Mouse (Mus musculus): ENCODE measurements around the gene Cdkl3. TPM values are rescaled to one million over a fixed set of nuclear protein-coding genes. Genes with fewer than 3 reads are reported as not detected.
A peak's percentile ranks its signal among the peaks of the same experiment; 100 is the strongest.

Gene Cdkl3
- polyA plus RNA-seq, 1 experiment from 2014 or later, result 20.4 TPM

- no peak for ATAC-seq
- WGBS, result 82% methylated on average over 4 of the region's 4 CpGs
These were observed 73.9 kb downstream of the Cdkl3 start for GRCm38 (mm10) chr11:52077939-52078338.

GRCm38 (mm10) chr11:52079978-52080377, 76.0 kb downstream of the Cdkl3 start:
- Histone ChIP-seq H3K4me1 (ENCODE audit: control insufficient read depth, insufficient read depth, low read length) (no peaks in the 10 kb centered on the region), H3K4me3 (ENCODE audit: low read depth, low read length) (no peak overlapping the region), H3K9ac (ENCODE audit: low read length) (no peak overlapping the region), H3K27me3 (replicated peaks; ENCODE audit: control insufficient read depth, insufficient read depth, low read length) (no peaks in the 10 kb centered on the region), H3K36me3 (ENCODE audit: control insufficient read depth, insufficient read depth, low read length) (no peaks in the 10 kb centered on the region), H3K27ac (ENCODE audit: low read depth, low read length) (no peak overlapping the region), H3K9me3 (replicated peaks; ENCODE audit: control insufficient read depth, low read length) (no peaks in the 10 kb centered on the region), H3K4me2 (ENCODE audit: low read length) (no peak overlapping the region)
- WGBS, result 9% methylated on average over 5 of the region's 5 CpGs
- DNase-seq (ENCODE audit: low spot score) (peak; percentile 55), ATAC-seq (no peak)

More at GRCm38 (mm10) chr11:52077939-52078338, 73.9 kb downstream of the Cdkl3 start:
- Histone ChIP-seq H3K4me2 (ENCODE audit: low read length) (no peak overlapping the region), H3K4me3 (ENCODE audit: low read depth, low read length) (no peak overlapping the region), H3K27ac (ENCODE audit: low read depth, low read length) (no peak overlapping the region), H3K36me3 (ENCODE audit: control insufficient read depth, insufficient read depth, low read length) (no peaks in the 10 kb centered on the region), H3K4me1 (ENCODE audit: control insufficient read depth, insufficient read depth, low read length) (no peaks in the 10 kb centered on the region), H3K9me3 (replicated peaks; ENCODE audit: control insufficient read depth, low read length) (no peaks in the 10 kb centered on the region), H3K9ac (ENCODE audit: low read length) (no peak overlapping the region), H3K27me3 (replicated peaks; ENCODE audit: control insufficient read depth, insufficient read depth, low read length) (no peaks in the 10 kb centered on the region)
- DNase-seq (ENCODE audit: low spot score), result no peak

GRCm38 (mm10) chr11:52080656-52081055, 76.6 kb downstream of the Cdkl3 start:
- no peak for ATAC-seq
- H3K9me3 ChIP-seq (replicated peaks; ENCODE audit: control insufficient read depth, low read length), result no peaks in the 10 kb centered on the region
- H3K4me3 ChIP-seq (ENCODE audit: low read depth, low read length), result no peak overlapping the region
- peaks cover under 1% of the 10 kb centered on the region for H3K4me1 ChIP-seq (ENCODE audit: control insufficient read depth, insufficient read depth, low read length)
- no peak overlapping the region for H3K4me2 ChIP-seq (ENCODE audit: low read length)
- 90% methylated on average over 2 of the region's 2 CpGs for WGBS
- no peaks in the 10 kb centered on the region for H3K36me3 ChIP-seq (ENCODE audit: control insufficient read depth, insufficient read depth, low read length)
- DNase-seq (ENCODE audit: low spot score), result no peak
- H3K27me3 ChIP-seq (replicated peaks; ENCODE audit: control insufficient read depth, insufficient read depth, low read length), result no peaks in the 10 kb centered on the region
- H3K27ac ChIP-seq (ENCODE audit: low read depth, low read length), result no peak overlapping the region
- no peak overlapping the region for H3K9ac ChIP-seq (ENCODE audit: low read length)

GRCm38 (mm10) chr11:52085857-52086203, 81.8 kb downstream of the Cdkl3 start:
- H3K4me1 ChIP-seq (ENCODE audit: control insufficient read depth, insufficient read depth, low read length), result peaks cover 10% of the 10 kb centered on the region
- ATAC-seq (peak; percentile 61; the same call in 1 of the 2 replicates), DNase-seq (ENCODE audit: low spot score) (peak; percentile 57)
- H3K4me3 ChIP-seq (ENCODE audit: low read depth, low read length), result no peak overlapping the region
- H3K9me3 ChIP-seq (replicated peaks; ENCODE audit: control insufficient read depth, low read length), result no peaks in the 10 kb centered on the region
- no peak overlapping the region for H3K4me2 ChIP-seq (ENCODE audit: low read length)
- no peaks in the 10 kb centered on the region for H3K27me3 ChIP-seq (replicated peaks; ENCODE audit: control insufficient read depth, insufficient read depth, low read length)
- H3K27ac ChIP-seq (ENCODE audit: low read depth, low read length), result peak overlapping the region; percentile 67
- no peaks in the 10 kb centered on the region for H3K36me3 ChIP-seq (ENCODE audit: control insufficient read depth, insufficient read depth, low read length)
- 54% methylated on average over 4 of the region's 4 CpGs for WGBS
- no peak overlapping the region for H3K9ac ChIP-seq (ENCODE audit: low read length)

- Histone ChIP-seq H3K4me3 (ENCODE audit: low read depth, low read length) (no peak overlapping the region), H3K27me3 (replicated peaks; ENCODE audit: control insufficient read depth, insufficient read depth, low read length) (no peaks in the 10 kb centered on the region), H3K36me3 (ENCODE audit: control insufficient read depth, insufficient read depth, low read length) (no peaks in the 10 kb centered on the region), H3K27ac (ENCODE audit: low read depth, low read length) (peak overlapping the region; percentile 67), H3K9ac (ENCODE audit: low read length) (peak overlapping the region; percentile 2; the same call in 1 of the 2 replicates), H3K9me3 (replicated peaks; ENCODE audit: control insufficient read depth, low read length) (no peaks in the 10 kb centered on the region), H3K4me1 (ENCODE audit: control insufficient read depth, insufficient read depth, low read length) (peaks cover 10% of the 10 kb centered on the region), H3K4me2 (ENCODE audit: low read length) (no peak overlapping the region)
- 31% methylated on average over 9 of the region's 9 CpGs for WGBS
- DNase-seq (ENCODE audit: low spot score) (peak; percentile 61), ATAC-seq (peak; percentile 68)
These were observed 82.3 kb downstream of the Cdkl3 start for GRCm38 (mm10) chr11:52086204-52086864.

GRCm38 (mm10) chr11:52089291-52089690, 85.3 kb downstream of the Cdkl3 start:
- H3K9me3 ChIP-seq (replicated peaks; ENCODE audit: control insufficient read depth, low read length), result no peaks in the 10 kb centered on the region
- 73% methylated on average over 8 of the region's 8 CpGs for WGBS
- no peaks in the 10 kb centered on the region for H3K36me3 ChIP-seq (ENCODE audit: control insufficient read depth, insufficient read depth, low read length)
- no peak overlapping the region for H3K9ac ChIP-seq (ENCODE audit: low read length)
- no peak overlapping the region for H3K27ac ChIP-seq (ENCODE audit: low read depth, low read length)
- DNase-seq (ENCODE audit: low spot score) (no peak), ATAC-seq (no peak)
- no peaks in the 10 kb centered on the region for H3K27me3 ChIP-seq (replicated peaks; ENCODE audit: control insufficient read depth, insufficient read depth, low read length)
- peaks cover 10% of the 10 kb centered on the region for H3K4me1 ChIP-seq (ENCODE audit: control insufficient read depth, insufficient read depth, low read length)
- no peak overlapping the region for H3K4me3 ChIP-seq (ENCODE audit: low read depth, low read length)
- no peak overlapping the region for H3K4me2 ChIP-seq (ENCODE audit: low read length)

- no peak for ATAC-seq
- no peak overlapping the region for H3K27ac ChIP-seq (ENCODE audit: low read depth, low read length)
- no peak overlapping the region for H3K4me3 ChIP-seq (ENCODE audit: low read depth, low read length)
- H3K4me1 ChIP-seq (ENCODE audit: control insufficient read depth, insufficient read depth, low read length), result peaks cover 3% of the 10 kb centered on the region; the same call in 1 of the 2 replicates
- H3K9me3 ChIP-seq (replicated peaks; ENCODE audit: control insufficient read depth, low read length), result no peaks in the 10 kb centered on the region
- H3K36me3 ChIP-seq (ENCODE audit: control insufficient read depth, insufficient read depth, low read length), result no peaks in the 10 kb centered on the region
- no peak for DNase-seq (ENCODE audit: low spot score)
- no peak overlapping the region for H3K9ac ChIP-seq (ENCODE audit: low read length)
- no peaks in the 10 kb centered on the region for H3K27me3 ChIP-seq (replicated peaks; ENCODE audit: control insufficient read depth, insufficient read depth, low read length)
- WGBS, result 90% methylated on average over 9 of the region's 9 CpGs
- no peak overlapping the region for H3K4me2 ChIP-seq (ENCODE audit: low read length)
These were observed 87.2 kb downstream of the Cdkl3 start for GRCm38 (mm10) chr11:52091261-52091660.

- Histone ChIP-seq H3K36me3 (ENCODE audit: control insufficient read depth, insufficient read depth, low read length) (no peaks in the 10 kb centered on the region), H3K4me1 (ENCODE audit: control insufficient read depth, insufficient read depth, low read length) (peaks cover 6% of the 10 kb centered on the region)
- 68% methylated on average over 5 of the region's 5 CpGs for WGBS
These were observed 90.5 kb downstream of the Cdkl3 start for GRCm38 (mm10) chr11:52094568-52094967.

GRCm38 (mm10) chr11:52097016-52097415, 93.0 kb downstream of the Cdkl3 start:
- Histone ChIP-seq H3K9me3 (replicated peaks; ENCODE audit: control insufficient read depth, low read length) (no peaks in the 10 kb centered on the region), H3K4me2 (ENCODE audit: low read length) (no peak overlapping the region), H3K36me3 (ENCODE audit: control insufficient read depth, insufficient read depth, low read length) (no peaks in the 10 kb centered on the region), H3K27me3 (replicated peaks; ENCODE audit: control insufficient read depth, insufficient read depth, low read length) (no peaks in the 10 kb centered on the region), H3K4me3 (ENCODE audit: low read depth, low read length) (no peak overlapping the region), H3K9ac (ENCODE audit: low read length) (no peak overlapping the region), H3K4me1 (ENCODE audit: control insufficient read depth, insufficient read depth, low read length) (peaks cover 21% of the 10 kb centered on the region), H3K27ac (ENCODE audit: low read depth, low read length) (no peak overlapping the region)
- ATAC-seq, result no peak
- DNase-seq (ENCODE audit: low spot score), result no peak
- WGBS, result 83% methylated on average over 3 of the region's 3 CpGs

More at GRCm38 (mm10) chr11:52094568-52094967, 90.5 kb downstream of the Cdkl3 start:
- Histone ChIP-seq H3K9ac (ENCODE audit: low read length) (no peak overlapping the region), H3K27me3 (replicated peaks; ENCODE audit: control insufficient read depth, insufficient read depth, low read length) (no peaks in the 10 kb centered on the region), H3K4me3 (ENCODE audit: low read depth, low read length) (no peak overlapping the region), H3K9me3 (replicated peaks; ENCODE audit: control insufficient read depth, low read length) (no peaks in the 10 kb centered on the region), H3K27ac (ENCODE audit: low read depth, low read length) (no peak overlapping the region), H3K4me2 (ENCODE audit: low read length) (no peak overlapping the region)
- ATAC-seq (no peak), DNase-seq (ENCODE audit: low spot score) (no peak)
